In genomic region chr5:127610787-127611509, GRCm38 (mm10) we compare ENCODE assay signal across 9 mouse cellular contexts. TPM values are rescaled to one million over a fixed set of nuclear protein-coding genes. Genes with fewer than 3 reads are reported as not detected.
DNase-seq lines count a peak whose midpoint lies in the region; ATAC-seq and TF ChIP-seq lines count a peak whose summit lies in the region.
"Had no signal": no experiment of that assay in that cellular context is flagged by ENCODE, and none has a peak within 500 bp of the region (broad histone marks: within the 10 kb centered on the region; RNA-seq: fewer than 3 reads in every experiment).

No protein-coding gene starts in this region.

- H3K27me3 ChIP-seq in heart, embryonic 10.5 days (ENCODE audit: insufficient read depth, poor library complexity, severe bottlenecking), result no peaks in the 10 kb centered on the region
- H3K27me3 ChIP-seq in C2C12 (ENCODE audit: control insufficient read depth, insufficient read depth, insufficient read length), result no peaks in the 10 kb centered on the region
- no peaks in the 10 kb centered on the region for H3K27me3 ChIP-seq in liver, embryonic 12.5 days (replicated peaks)
- H3K27me3 ChIP-seq in hindbrain, embryonic 16.5 days (replicated peaks; ENCODE audit: control insufficient read depth, insufficient read depth, low read length), result no peaks in the 10 kb centered on the region

- peak; percentile 44 for ATAC-seq in liver, embryonic 12.5 days
- no peak for ATAC-seq in hindbrain, embryonic 16.5 days

- no peak overlapping the region for H3K9ac ChIP-seq in liver, embryonic 12.5 days
- H3K9ac ChIP-seq in hindbrain, embryonic 16.5 days (ENCODE audit: low read depth, low read length), result no peak overlapping the region

- H3K27ac ChIP-seq in heart, embryonic 10.5 days, result no peak overlapping the region
- H3K27ac ChIP-seq in liver, embryonic 12.5 days, result no peak overlapping the region
- no peak overlapping the region for H3K27ac ChIP-seq in hindbrain, embryonic 16.5 days (ENCODE audit: low read depth, low read length)

- H3K4me2 ChIP-seq in liver, embryonic 12.5 days, result peak overlapping the region; percentile 18; the same call in 1 of the 2 replicates
- H3K4me2 ChIP-seq in hindbrain, embryonic 16.5 days (ENCODE audit: low read length), result no peak overlapping the region

- WGBS in heart, embryonic 10.5 days, result 79% methylated on average over 6 of the region's 6 CpGs
- 37% methylated on average over 6 of the region's 6 CpGs for WGBS in liver, embryonic 12.5 days (ENCODE audit: insufficient replicate concordance)
- WGBS in hindbrain, embryonic 16.5 days, result 85% methylated on average over 6 of the region's 6 CpGs

- H3K79me3 ChIP-seq in C2C12 (ENCODE audit: low read depth), result peaks cover 76% of the 10 kb centered on the region

- intact Hi-C loops in heart, postnatal 14 days (cut with DNase I), result no loop called here

- H3K4me3 ChIP-seq in heart, embryonic 10.5 days, result no peak overlapping the region
- no peak overlapping the region for H3K4me3 ChIP-seq in C2C12 (ENCODE audit: insufficient read depth, poor library complexity, severe bottlenecking)
- no peak overlapping the region for H3K4me3 ChIP-seq in liver, embryonic 12.5 days
- H3K4me3 ChIP-seq in hindbrain, embryonic 16.5 days (ENCODE audit: low read length), result no peak overlapping the region

- H3K4me1 ChIP-seq in heart, embryonic 10.5 days, result peaks cover 44% of the 10 kb centered on the region
- peaks cover 68% of the 10 kb centered on the region for H3K4me1 ChIP-seq in liver, embryonic 12.5 days
- peaks cover 16% of the 10 kb centered on the region for H3K4me1 ChIP-seq in hindbrain, embryonic 16.5 days (ENCODE audit: control insufficient read depth, insufficient read depth, low read depth, low read length)

- TF ChIP-seq CTCF in C2C12 (IDR thresholded peaks at IDR 0.05; ENCODE audit: control insufficient read depth, insufficient read depth, insufficient read length), result no peak

- peaks cover 30% of the 10 kb centered on the region for H3K36me3 ChIP-seq in heart, embryonic 10.5 days
- peaks cover 23% of the 10 kb centered on the region for H3K36me3 ChIP-seq in C2C12 (ENCODE audit: control insufficient read depth, insufficient read depth)
- H3K36me3 ChIP-seq in liver, embryonic 12.5 days, result peaks cover 34% of the 10 kb centered on the region
- peaks cover 7% of the 10 kb centered on the region for H3K36me3 ChIP-seq in hindbrain, embryonic 16.5 days (ENCODE audit: control insufficient read depth, insufficient read depth, low read length)

- H3K79me2 ChIP-seq in C2C12 (ENCODE audit: control insufficient read depth, insufficient read depth), result peaks cover 99% of the 10 kb centered on the region

- H3K9me3 ChIP-seq in heart, embryonic 10.5 days, result no peaks in the 10 kb centered on the region
- no peaks in the 10 kb centered on the region for H3K9me3 ChIP-seq in liver, embryonic 12.5 days (replicated peaks)
- H3K9me3 ChIP-seq in hindbrain, embryonic 16.5 days (ENCODE audit: control insufficient read depth, low read length), result no peaks in the 10 kb centered on the region

- DNase-seq in heart, adult 11 months, result peak; percentile 99
- DNase-seq in heart, embryonic 10.5 days (ENCODE audit: low spot score), result no peak
- peak; percentile 51 to 56 for DNase-seq in cerebellum, postnatal 14 days
- peak; percentile 49 to 66 for DNase-seq in heart, postnatal 14 days
- DNase-seq in skeletal muscle tissue, adult 2 months (ENCODE audit: low read depth, low spot score), result peak; percentile 87

- H3ac ChIP-seq in C2C12 (ENCODE audit: control insufficient read depth, insufficient read length, low read depth), result no peak overlapping the region

TF ChIP-seq in C2C12, 6 proteins besides CTCF, POLR2A, EP300 and RAD21:
- TF ChIP-seq FOSL1 (IDR thresholded peaks at IDR 0.05; ENCODE audit: insufficient read depth, low read length, poor library complexity, severe bottlenecking) (no peak), USF1 (IDR thresholded peaks at IDR 0.05; ENCODE audit: low read depth) (peak; percentile 31)
TF ChIP-seq in C2C12: peak in this region for 1.

RNA-seq across cellular contexts. Expression of gene Glt1d1, which starts 21.1 kb away (rescaled TPM):
- polyA plus RNA-seq in heart, embryonic 10.5 days (2016; fragmentation: Nextera tagmentation; extraction: Ambion mirVana), result 0.11 TPM in 1 of 2 replicates, not detected in the other
- polyA plus RNA-seq in C2C12 (2012; fragmentation: generic; extraction: Trizol), result not detected
- total RNA-seq in heart, postnatal 14 days (2021), result not detected
- 0.08 and 0.28 TPM in 2 replicates for polyA plus RNA-seq in liver, embryonic 12.5 days (2016; fragmentation: Nextera tagmentation; extraction: Ambion mirVana)
- 1.5 and 1.7 TPM in 2 replicates for polyA plus RNA-seq in hindbrain, embryonic 16.5 days (2015; fragmentation: Nextera tagmentation; extraction: Ambion mirVana)
- total RNA-seq: gastrocnemius, postnatal 4 days had no signal

RNA-seq across cellular contexts. Expression of gene Slc15a4, which starts 21.7 kb away (rescaled TPM):
- polyA plus RNA-seq in heart, embryonic 10.5 days (2016; fragmentation: Nextera tagmentation; extraction: Ambion mirVana), result 20.4 and 22.6 TPM in 2 replicates
- 42.8 TPM for polyA plus RNA-seq in C2C12 (2012; fragmentation: generic; extraction: Trizol)
- total RNA-seq in heart, postnatal 14 days (2021), result 10 to 100 TPM; 11.1 to 15.5 TPM
- polyA plus RNA-seq in liver, embryonic 12.5 days (2016; fragmentation: Nextera tagmentation; extraction: Ambion mirVana), result 14.1 and 14.9 TPM in 2 replicates
- 29.1 and 29.6 TPM in 2 replicates for polyA plus RNA-seq in hindbrain, embryonic 16.5 days (2015; fragmentation: Nextera tagmentation; extraction: Ambion mirVana)
